Mouse (Mus musculus) ES-Bruce4 (cell line): ENCODE measurements around the gene Casz1.

Experiments used
- CTCF ChIP-seq: IDR thresholded peaks from one replicate; pipeline ENCODE4 v1.8.1; 2011; ENCODE audit warnings: low read depth, low read length
- EP300 ChIP-seq: IDR thresholded peaks from 2 replicates; pipeline ENCODE4 v1.6.1; 2011; ENCODE audit warnings: low read depth, low read length; ENCODE audit not compliant: insufficient read depth
- POLR2A ChIP-seq: IDR thresholded peaks from one replicate; pipeline ENCODE4 v1.8.1; 2011; ENCODE audit warnings: low read length; ENCODE audit not compliant: insufficient read depth

DNA sequence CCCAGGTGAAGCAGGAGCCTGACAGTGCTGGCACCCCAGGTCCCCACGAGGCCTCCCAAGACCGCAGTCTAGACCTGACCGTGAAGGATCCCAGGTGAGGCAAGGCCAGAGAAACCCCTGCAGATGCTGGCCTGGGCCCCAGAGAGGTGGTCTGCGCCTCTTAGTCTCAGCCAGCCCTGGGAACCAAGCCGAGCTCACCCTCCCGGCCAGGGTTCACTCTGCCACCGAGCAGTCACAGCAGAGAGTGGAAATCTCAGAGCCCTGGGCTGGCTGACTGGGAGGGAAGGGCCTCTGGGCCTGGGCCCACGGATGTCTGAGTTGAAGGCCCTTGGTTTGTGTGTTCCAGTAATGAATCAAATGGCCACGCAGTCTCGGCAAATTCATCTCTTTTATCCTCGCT lies 137.1 kb downstream of the Casz1 start:
- TF ChIP-seq POLR2A: no peak
- no peak for TF ChIP-seq CTCF
- no peak for TF ChIP-seq EP300
